Mouse (Mus musculus) embryo, embryonic 10 days (tissue): ENCODE measurements at regions not wholly inside any gene's neighbourhood (a gene's known extent, or its start where the extent isn't known, plus 50 kb on each side); places are given as distances from the start of the nearest gene placed in this dataset.

Experiments
- DNase-seq: peaks from one replicate; pipeline ENCODE4 v3.0.0-alpha.2; 2015; ENCODE audit warnings: low spot score

DNA sequence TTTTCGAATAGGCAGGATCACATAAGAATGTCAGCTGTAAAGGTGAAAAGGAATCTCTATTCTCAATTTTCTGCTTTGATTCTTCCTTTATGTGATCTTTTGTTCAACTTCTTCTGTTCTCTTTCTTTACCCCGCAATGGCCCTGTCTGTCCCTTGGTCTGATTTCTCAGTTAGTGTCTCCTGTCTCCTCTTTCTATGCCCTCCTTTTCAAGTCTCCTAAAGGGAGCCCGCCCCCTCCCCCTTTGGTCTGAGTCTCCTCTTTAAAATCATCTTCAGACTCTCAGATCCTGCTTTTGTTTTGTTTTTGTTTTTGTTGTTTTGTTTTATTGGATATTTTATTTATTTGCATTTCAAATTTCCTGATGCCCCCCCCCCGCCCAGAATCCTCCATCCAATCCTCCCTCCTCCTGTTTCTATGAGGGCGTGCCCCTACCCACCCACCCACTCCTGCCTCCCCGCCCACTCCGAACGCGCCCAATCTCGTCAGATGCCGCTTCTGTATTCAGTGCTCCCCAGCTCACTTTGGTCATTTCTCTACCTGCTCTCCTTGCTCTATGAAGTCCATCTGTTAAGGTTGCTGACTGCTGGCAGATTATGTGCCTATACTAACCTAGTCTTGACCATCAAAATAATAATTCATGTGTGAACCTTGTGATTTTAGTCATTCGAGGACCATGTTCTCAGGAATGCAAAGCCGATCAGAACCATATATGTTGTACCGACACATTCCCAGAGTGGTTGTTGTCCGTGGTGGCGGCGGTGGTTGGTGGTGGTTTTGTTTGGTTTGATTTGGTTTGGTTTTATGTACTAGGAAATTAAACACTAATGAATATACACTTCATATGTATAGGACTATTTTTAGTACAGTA lies 487.9 kb upstream of the Adam24 start:
- DNase-seq, result peak; percentile 10

DNA sequence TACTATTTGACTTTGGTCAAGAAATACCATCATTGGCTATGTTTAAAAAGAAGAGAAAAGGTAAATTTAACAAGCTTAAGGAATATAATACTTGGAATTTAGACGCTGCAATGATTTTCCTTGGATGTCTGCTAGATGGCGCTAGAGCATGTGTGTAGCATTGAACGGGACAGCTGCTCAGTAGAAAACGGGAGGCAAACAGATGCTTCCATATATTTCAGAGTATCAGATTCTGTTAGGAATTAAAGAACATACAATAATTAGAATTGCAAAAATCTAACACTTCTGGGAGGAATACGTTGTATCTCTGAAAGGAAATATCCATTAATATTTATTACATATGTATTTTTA lies 487.3 kb upstream of the Adam24 start:
- DNase-seq, result peak; percentile 83

DNA sequence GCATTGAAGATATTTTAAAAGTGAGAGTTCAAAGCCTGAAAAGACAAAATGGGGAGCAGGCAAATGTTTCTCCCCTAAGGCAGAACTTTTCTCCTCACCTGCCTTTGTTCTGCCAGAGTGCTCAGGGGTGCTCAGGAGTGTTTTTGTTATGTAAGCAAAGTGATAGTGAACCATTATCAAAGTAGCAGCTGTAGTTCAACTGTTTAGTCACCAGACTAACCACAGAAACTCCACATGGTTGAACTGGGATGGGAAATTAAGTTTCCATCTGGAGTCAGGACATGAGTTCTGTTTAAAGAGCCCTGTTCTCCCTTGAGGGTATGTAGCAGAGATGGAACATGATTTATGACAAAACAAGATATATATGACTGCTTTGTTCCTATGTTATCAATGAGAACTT lies 482.6 kb upstream of the Adam24 start:
- DNase-seq, result no peak

DNA sequence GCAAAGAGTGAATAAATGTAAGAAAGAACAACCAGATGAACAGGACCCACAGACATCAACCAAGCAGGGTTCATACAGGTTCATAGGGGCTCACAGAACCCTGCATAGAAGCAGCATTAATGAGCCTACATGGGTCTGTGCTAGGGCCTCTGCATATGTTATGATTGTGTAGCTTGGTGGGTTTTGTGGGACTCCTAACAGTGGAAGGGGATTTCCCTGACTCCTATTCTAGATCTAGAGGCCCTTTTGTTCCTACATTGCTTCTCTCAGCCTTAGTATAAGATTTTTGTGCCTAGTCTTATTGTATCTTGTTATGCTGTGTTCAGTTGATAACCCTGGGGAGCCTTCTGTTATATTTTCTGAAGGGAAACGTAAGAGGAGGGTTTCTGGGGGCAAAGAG lies 481.7 kb upstream of the Adam24 start:
- no peak for DNase-seq

DNA sequence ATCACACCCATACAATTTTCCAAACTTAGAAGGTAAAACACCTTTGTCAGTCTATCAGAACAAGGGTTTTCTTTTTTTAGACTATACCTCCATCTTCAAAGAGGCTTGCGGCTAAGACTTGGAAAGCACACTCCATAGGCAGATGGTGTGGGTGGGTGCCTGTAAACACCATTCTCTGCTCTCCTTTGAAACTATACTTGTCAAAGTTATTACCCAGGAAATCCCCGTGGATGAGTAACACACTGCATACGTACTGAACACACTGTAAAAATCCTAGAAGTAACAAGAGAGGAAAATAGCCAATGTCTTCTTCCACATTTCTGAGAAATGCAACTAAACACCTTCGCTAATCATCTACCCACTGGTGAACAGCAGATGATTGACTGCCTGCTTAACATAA lies 464.0 kb upstream of the Adam24 start:
- no peak for DNase-seq

DNA sequence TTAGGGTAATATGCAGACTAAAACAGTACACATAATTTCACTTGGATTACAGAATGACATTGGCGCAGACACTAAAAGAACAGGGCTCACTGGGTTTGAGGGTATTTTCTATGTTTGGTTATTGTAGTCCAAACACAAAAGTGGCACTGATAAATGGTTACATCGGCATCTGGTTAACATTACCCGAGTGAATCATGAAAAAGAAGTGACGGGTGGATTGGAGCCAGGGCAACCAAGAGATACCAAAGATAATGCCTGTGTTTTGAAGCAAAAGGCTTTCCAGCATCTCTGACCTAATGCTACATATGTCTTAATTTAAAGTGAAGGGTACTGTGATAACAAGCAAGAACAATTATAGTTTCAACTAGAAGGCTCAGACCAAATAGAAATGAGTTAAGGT lies 451.4 kb upstream of the Adam24 start:
- peak; percentile 55 for DNase-seq

DNA sequence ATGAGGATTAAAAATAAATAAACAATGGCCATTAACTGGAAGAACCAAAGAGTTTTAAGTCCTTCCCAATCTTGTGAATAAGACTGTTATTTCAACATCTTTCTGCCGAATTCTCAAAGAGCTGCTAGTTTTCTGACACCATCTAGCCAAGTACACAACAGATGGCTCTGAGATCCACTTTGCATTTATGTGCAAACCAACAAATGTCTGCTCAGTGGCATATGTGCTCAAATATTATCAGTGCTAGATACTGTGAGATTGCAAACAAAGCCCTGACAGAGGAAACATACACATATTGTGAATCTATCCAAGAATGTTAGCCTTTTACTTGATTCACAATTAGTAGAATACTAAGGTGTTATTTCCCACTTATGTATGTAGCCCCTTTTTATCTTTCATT lies 447.6 kb upstream of the Adam24 start:
- DNase-seq, result no peak
